Mouse (Mus musculus): ENCODE measurements around the gene Gm11985. TPM values are rescaled to one million over a fixed set of nuclear protein-coding genes. Genes with fewer than 3 reads are reported as not detected.

The Gm11985 gene
- total RNA-seq (2014; rRNA removed) = not detected in 2 replicates
- not detected in 2 replicates for polyA plus RNA-seq (2012; rRNA removed)

DNA sequence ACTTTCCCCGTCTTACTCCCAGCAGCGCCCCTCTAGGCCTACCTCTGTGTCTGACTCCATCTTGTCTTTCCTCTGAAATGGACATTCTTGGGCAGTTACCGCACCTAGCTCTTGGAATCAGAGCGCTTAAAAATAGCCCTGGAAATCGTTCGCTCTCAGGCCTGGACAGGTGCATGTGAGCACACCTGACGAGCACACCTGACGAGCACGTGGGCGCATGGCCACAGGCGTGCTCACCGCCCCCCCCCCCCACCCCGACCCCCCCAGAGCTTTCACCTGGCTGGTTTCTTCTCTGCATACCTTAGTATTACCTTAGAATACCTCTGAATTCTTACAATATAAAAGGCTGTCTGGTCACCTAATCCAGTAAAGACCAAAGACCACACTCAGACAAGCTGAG, at the start of gene Gm11985:
Gm11985 (minus strand) TSS at position 101 of the 400 bp plus-strand sequence.
- 87% methylated on average over 13 of the region's 13 CpGs for WGBS

GRCm38 (mm10) chr11:7237712-7238111, 49.3 kb upstream of the Gm11985 start:
- TF ChIP-seq POLR2A (IDR thresholded peaks at IDR 0.05; ENCODE audit: extremely low read depth, insufficient read depth, low read length) (no peak), CTCF (IDR thresholded peaks at IDR 0.05; ENCODE audit: low read depth, low read length) (no peak)
- WGBS = 50% methylated on average over 6 of the region's 6 CpGs
- Histone ChIP-seq H3K36me3 (ENCODE audit: control insufficient read depth, insufficient read depth, low read length) (no peaks in the 10 kb centered on the region), H3K27ac (replicated peaks; ENCODE audit: insufficient read depth, low read depth, low read length) (no peak overlapping the region), H3K4me1 (ENCODE audit: control insufficient read depth, insufficient read depth, low read length) (no peaks in the 10 kb centered on the region), H3K27me3 (ENCODE audit: control insufficient read depth, insufficient read depth, low read length) (no peaks in the 10 kb centered on the region), H3K79me2 (ENCODE audit: control insufficient read depth, insufficient read depth, low read length) (no peaks in the 10 kb centered on the region), H3K4me3 (ENCODE audit: insufficient read depth, low read depth, low read length) (no peak overlapping the region), H3K9ac (ENCODE audit: low read depth, low read length) (no peak overlapping the region)
- no peak for DNase-seq (ENCODE audit: extremely low read depth, low read depth, low spot score)

More for the DNA sequence above, at the start of gene Gm11985:
- Histone ChIP-seq H3K4me3 (ENCODE audit: insufficient read depth, low read depth, low read length) (no peak within 1 kb of the TSS), H3K9ac (ENCODE audit: low read depth, low read length) (no peak within 1 kb of the TSS), H3K4me1 (ENCODE audit: control insufficient read depth, insufficient read depth, low read length) (peaks cover 26% of the 10 kb centered on the region), H3K27ac (replicated peaks; ENCODE audit: insufficient read depth, low read depth, low read length) (no peak within 1 kb of the TSS), H3K79me2 (ENCODE audit: control insufficient read depth, insufficient read depth, low read length) (no peaks in the 10 kb centered on the region), H3K36me3 (ENCODE audit: control insufficient read depth, insufficient read depth, low read length) (no peaks in the 10 kb centered on the region), H3K27me3 (ENCODE audit: control insufficient read depth, insufficient read depth, low read length) (no peaks in the 10 kb centered on the region)
- no peak for DNase-seq (ENCODE audit: extremely low read depth, low read depth, low spot score)
- no peak for TF ChIP-seq CTCF (IDR thresholded peaks at IDR 0.05; ENCODE audit: low read depth, low read length)
- TF ChIP-seq POLR2A (IDR thresholded peaks at IDR 0.05; ENCODE audit: extremely low read depth, insufficient read depth, low read length) = no peak

DNA sequence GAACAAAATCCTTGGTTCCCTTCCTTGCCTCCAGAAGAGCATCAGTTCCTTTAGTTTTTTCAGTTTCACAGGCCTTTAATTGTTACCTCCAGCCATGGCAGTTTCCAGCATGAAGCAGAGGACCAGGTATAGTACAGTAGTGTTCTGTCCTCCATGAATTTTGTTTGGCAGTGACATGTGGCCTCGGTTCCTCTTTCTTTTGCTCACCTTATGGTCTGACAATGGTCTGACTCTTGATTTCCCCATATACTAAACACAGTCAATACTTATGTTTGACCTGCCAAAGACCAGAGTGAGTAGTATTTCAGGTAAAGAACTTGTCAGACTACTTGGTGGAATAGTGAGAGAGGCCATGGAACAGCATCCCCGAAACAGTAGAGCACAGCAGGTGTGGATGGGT, 48.4 kb upstream of the Gm11985 start:
- no peaks in the 10 kb centered on the region for H3K36me3 ChIP-seq (ENCODE audit: control insufficient read depth, insufficient read depth, low read length)
- H3K79me2 ChIP-seq (ENCODE audit: control insufficient read depth, insufficient read depth, low read length) = no peaks in the 10 kb centered on the region
- no peaks in the 10 kb centered on the region for H3K4me1 ChIP-seq (ENCODE audit: control insufficient read depth, insufficient read depth, low read length)
- H3K4me3 ChIP-seq (ENCODE audit: insufficient read depth, low read depth, low read length) = no peak overlapping the region
- DNase-seq (ENCODE audit: extremely low read depth, low read depth, low spot score) = no peak
- WGBS = 88% methylated on average over 2 of the region's 2 CpGs
- H3K9ac ChIP-seq (ENCODE audit: low read depth, low read length) = no peak overlapping the region
- TF ChIP-seq CTCF (IDR thresholded peaks at IDR 0.05; ENCODE audit: low read depth, low read length) (no peak), POLR2A (IDR thresholded peaks at IDR 0.05; ENCODE audit: extremely low read depth, insufficient read depth, low read length) (no peak)
- no peak overlapping the region for H3K27ac ChIP-seq (replicated peaks; ENCODE audit: insufficient read depth, low read depth, low read length)
- H3K27me3 ChIP-seq (ENCODE audit: control insufficient read depth, insufficient read depth, low read length) = no peaks in the 10 kb centered on the region

- Histone ChIP-seq H3K9ac (ENCODE audit: low read depth, low read length) (no peak overlapping the region), H3K36me3 (ENCODE audit: control insufficient read depth, insufficient read depth, low read length) (no peaks in the 10 kb centered on the region), H3K4me1 (ENCODE audit: control insufficient read depth, insufficient read depth, low read length) (no peaks in the 10 kb centered on the region), H3K27ac (replicated peaks; ENCODE audit: insufficient read depth, low read depth, low read length) (no peak overlapping the region), H3K79me2 (ENCODE audit: control insufficient read depth, insufficient read depth, low read length) (no peaks in the 10 kb centered on the region), H3K27me3 (ENCODE audit: control insufficient read depth, insufficient read depth, low read length) (no peaks in the 10 kb centered on the region), H3K4me3 (ENCODE audit: insufficient read depth, low read depth, low read length) (no peak overlapping the region)
- no peak for TF ChIP-seq CTCF (IDR thresholded peaks at IDR 0.05; ENCODE audit: low read depth, low read length)
- no peak for TF ChIP-seq POLR2A (IDR thresholded peaks at IDR 0.05; ENCODE audit: extremely low read depth, insufficient read depth, low read length)
- DNase-seq (ENCODE audit: extremely low read depth, low read depth, low spot score) = no peak
- WGBS = 67% methylated on average over 3 of the region's 3 CpGs
These were observed 46.7 kb upstream of the Gm11985 start for GRCm38 (mm10) chr11:7234981-7235609.

DNA sequence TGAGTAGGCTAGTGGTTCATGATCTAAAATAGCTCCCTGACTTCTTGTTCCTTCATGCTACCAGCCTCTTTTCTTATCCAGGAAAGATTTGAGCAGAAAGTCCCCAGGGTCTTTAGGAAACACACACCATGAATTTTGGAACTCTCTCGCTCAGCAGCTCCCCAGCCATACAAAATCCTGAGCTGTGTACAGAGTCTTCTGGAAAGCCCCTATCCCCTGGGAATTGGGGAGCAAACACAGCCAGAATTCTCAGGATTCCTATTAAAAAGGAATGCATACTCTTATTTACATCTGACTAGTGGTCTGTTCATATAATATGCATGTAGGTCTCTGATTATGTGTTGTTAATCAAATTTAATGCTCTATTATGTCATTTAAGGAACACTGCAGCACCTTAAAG, 46.1 kb upstream of the Gm11985 start:
- Histone ChIP-seq H3K4me3 (ENCODE audit: insufficient read depth, low read depth, low read length) (no peak overlapping the region), H3K9ac (ENCODE audit: low read depth, low read length) (no peak overlapping the region), H3K36me3 (ENCODE audit: control insufficient read depth, insufficient read depth, low read length) (no peaks in the 10 kb centered on the region), H3K4me1 (ENCODE audit: control insufficient read depth, insufficient read depth, low read length) (no peaks in the 10 kb centered on the region), H3K27me3 (ENCODE audit: control insufficient read depth, insufficient read depth, low read length) (no peaks in the 10 kb centered on the region), H3K27ac (replicated peaks; ENCODE audit: insufficient read depth, low read depth, low read length) (no peak overlapping the region), H3K79me2 (ENCODE audit: control insufficient read depth, insufficient read depth, low read length) (no peaks in the 10 kb centered on the region)
- DNase-seq (ENCODE audit: extremely low read depth, low read depth, low spot score) = no peak
- no peak for TF ChIP-seq CTCF (IDR thresholded peaks at IDR 0.05; ENCODE audit: low read depth, low read length)
- no peak for TF ChIP-seq POLR2A (IDR thresholded peaks at IDR 0.05; ENCODE audit: extremely low read depth, insufficient read depth, low read length)
- 73% methylated on average over 1 of the region's 1 CpGs for WGBS

DNA sequence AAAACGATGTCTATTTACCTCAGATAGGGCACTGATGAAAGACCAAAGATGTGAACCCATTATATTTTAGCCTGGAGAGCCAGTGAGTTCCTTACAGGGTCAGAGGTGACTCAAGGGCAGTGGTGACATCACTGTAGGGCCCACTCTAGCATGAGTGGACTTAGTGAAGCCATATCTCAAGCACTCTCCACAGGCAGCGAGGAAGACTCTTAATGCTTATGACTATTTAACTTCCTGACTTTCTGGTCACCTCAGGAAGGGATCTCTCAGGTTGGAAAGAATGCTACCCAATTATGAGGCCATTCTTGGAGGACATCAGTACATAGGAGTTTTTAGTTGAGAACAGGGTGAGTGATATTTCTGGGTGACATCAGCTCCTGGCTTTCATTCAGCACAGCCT, 45.0 kb upstream of the Gm11985 start:
- H3K79me2 ChIP-seq (ENCODE audit: control insufficient read depth, insufficient read depth, low read length) = no peaks in the 10 kb centered on the region
- no peak overlapping the region for H3K27ac ChIP-seq (replicated peaks; ENCODE audit: insufficient read depth, low read depth, low read length)
- no peak overlapping the region for H3K4me3 ChIP-seq (ENCODE audit: insufficient read depth, low read depth, low read length)
- 89% methylated on average over 2 of the region's 2 CpGs for WGBS
- H3K36me3 ChIP-seq (ENCODE audit: control insufficient read depth, insufficient read depth, low read length) = no peaks in the 10 kb centered on the region
- H3K4me1 ChIP-seq (ENCODE audit: control insufficient read depth, insufficient read depth, low read length) = no peaks in the 10 kb centered on the region
- no peaks in the 10 kb centered on the region for H3K27me3 ChIP-seq (ENCODE audit: control insufficient read depth, insufficient read depth, low read length)
- TF ChIP-seq POLR2A (IDR thresholded peaks at IDR 0.05; ENCODE audit: extremely low read depth, insufficient read depth, low read length) = no peak
- TF ChIP-seq CTCF (IDR thresholded peaks at IDR 0.05; ENCODE audit: low read depth, low read length) = no peak
- H3K9ac ChIP-seq (ENCODE audit: low read depth, low read length) = no peak overlapping the region
- no peak for DNase-seq (ENCODE audit: extremely low read depth, low read depth, low spot score)
